Mouse (Mus musculus) heart, postnatal 0 days (tissue): Measurements from ENCODE around the gene Plxdc2.

Experiments used
- CTCF ChIP-seq: IDR thresholded peaks from 2 replicates; pipeline ENCODE4 v1.5.1; 2016; ENCODE audit warnings: antibody characterized with exemption, control low read depth, low read depth
- EP300 ChIP-seq: IDR thresholded peaks from 2 replicates; pipeline ENCODE4 v1.6.1; 2016; ENCODE audit warnings: antibody characterized with exemption, low read depth

DNA sequence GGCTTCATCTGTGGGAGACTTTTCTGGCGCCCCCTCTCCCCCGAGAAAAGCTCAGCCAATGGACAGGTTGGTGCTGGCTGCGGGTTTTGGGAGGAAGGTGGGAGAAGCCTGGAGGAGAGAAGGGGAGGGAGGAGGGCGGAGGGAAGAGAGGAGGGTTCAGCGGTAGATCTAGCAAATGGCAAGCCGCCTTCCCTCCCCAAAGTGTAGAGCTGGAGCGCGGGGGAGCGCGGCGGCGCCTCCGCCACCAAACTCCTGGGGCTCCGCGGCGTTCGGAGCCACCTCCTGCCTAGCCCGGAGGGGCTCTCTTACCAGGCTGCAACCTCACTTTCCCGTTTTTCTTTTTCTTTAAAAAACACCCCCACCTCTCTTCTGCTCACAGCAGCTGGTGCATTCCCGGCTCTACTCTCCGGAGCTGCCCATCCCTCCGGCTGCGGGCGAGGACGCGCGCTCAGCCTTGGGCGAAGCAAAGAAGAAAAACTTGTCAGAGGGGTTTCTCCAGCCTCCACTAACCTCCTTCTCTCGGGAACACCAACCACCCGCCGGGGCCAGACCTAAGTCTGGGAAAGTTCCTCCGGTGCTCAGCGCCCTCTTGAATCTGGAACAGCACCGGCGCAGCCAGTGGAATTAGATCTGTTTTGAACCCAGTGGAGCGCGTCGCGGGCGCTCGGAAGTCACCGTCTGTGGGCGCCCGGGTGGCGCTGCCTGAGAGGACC, at the start of gene Plxdc2:
- TF ChIP-seq EP300 (no peak), CTCF (no peak)
